8 mouse cellular contexts compared by ENCODE assay signal in the genomic region with DNA sequence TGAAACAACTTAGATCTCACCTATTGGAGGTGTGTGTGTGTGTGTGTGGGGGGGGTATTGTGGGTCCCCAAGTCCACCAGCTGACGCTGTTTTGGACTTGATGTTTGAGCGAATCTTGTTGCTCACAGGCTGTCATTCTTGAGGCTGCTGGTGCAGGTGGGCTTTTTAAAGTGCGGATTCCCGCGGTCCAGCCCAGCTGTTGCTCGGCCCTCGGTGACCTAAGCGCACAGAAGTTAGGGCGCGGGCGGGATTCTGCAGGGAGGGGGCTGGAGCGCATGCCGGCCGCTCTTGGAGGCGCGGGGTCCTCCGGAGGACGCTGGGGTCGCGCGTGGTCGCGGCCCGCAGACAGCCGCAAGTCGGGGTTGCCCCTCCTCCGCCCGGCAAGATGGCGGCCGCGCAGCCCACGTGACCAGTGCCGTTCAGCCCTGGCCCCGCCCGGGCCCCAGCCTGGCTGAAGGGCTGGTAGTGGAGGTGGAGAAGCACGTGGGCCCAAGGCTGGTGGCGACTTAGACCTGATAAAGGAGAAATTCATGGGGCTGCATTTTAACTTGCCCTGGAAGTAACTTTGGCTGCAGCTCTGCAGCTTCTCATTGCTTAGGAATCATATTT. TPM values are rescaled to one million over a fixed set of nuclear protein-coding genes. Genes with fewer than 3 reads are reported as not detected.
DNase-seq lines count a peak whose midpoint lies in the region; ATAC-seq and TF ChIP-seq lines count a peak whose summit lies in the region.

No protein-coding gene starts in this region.

- no peaks in the 10 kb centered on the region for H3K27me3 ChIP-seq in hindbrain, embryonic 16.5 days (replicated peaks; ENCODE audit: control insufficient read depth, insufficient read depth, low read length)

- under 1% methylated on average over 37 of the region's 37 CpGs for WGBS in hindbrain, embryonic 16.5 days
- 1% methylated on average over 22 of the region's 37 CpGs for WGBS in macrophage (ENCODE audit: missing documents)

- H3K79me2 ChIP-seq in macrophage (ENCODE audit: inconsistent target): peaks cover 86% of the 10 kb centered on the region

- H3K4me2 ChIP-seq in hindbrain, embryonic 16.5 days (ENCODE audit: low read length): peak overlapping the region; percentile 92

- peak overlapping the region; percentile 78 for H3K9ac ChIP-seq in hindbrain, embryonic 16.5 days (ENCODE audit: low read depth, low read length)

- H3K36me3 ChIP-seq in hindbrain, embryonic 16.5 days (ENCODE audit: control insufficient read depth, insufficient read depth, low read length): no peaks in the 10 kb centered on the region
- no peaks in the 10 kb centered on the region for H3K36me3 ChIP-seq in macrophage (ENCODE audit: inconsistent target)

- intact Hi-C loops in left cerebral cortex, adult 2 months (cut with DNase I): loop anchor here (5.0 kb wide), 5 partner anchors 101 to 251 kb away; partner anchors contain the start of genes Phlpp1 and Tnfrsf11a

- H3K9me3 ChIP-seq in hindbrain, embryonic 16.5 days (ENCODE audit: control insufficient read depth, low read length): no peaks in the 10 kb centered on the region

- no peak for TF ChIP-seq CTCF in left cerebral cortex, adult 2 months (IDR thresholded peaks at IDR 0.05)

- ATAC-seq in hindbrain, embryonic 16.5 days: peak; percentile 65

- H3K4me1 ChIP-seq in hindbrain, embryonic 16.5 days (ENCODE audit: control insufficient read depth, insufficient read depth, low read depth, low read length): peaks cover 26% of the 10 kb centered on the region

- peak; percentile 85 for DNase-seq in T-cell, adult 2 months (ENCODE audit: low spot score)
- DNase-seq in cerebellum, postnatal 36 days: peak; percentile 85 to 90
- DNase-seq in gastrocnemius, adult 18-20 months (ENCODE audit: low spot score): peak; percentile 87
- peak; percentile 86 to 88 for DNase-seq in left cerebral cortex, adult 2 months (ENCODE audit: extremely low spot score in 1 of 2, low spot score in 2 of 2)
- peak; percentile 68 for DNase-seq in retina, postnatal 7 days (ENCODE audit: low read depth, low spot score)
- DNase-seq in urinary bladder, adult 18-20 months (ENCODE audit: low spot score in 2 of 2): peak; percentile 77 to 86

- peak overlapping the region; percentile 76 for H3K4me3 ChIP-seq in hindbrain, embryonic 16.5 days (ENCODE audit: low read length)
- H3K4me3 ChIP-seq in left cerebral cortex, adult 2 months: peak overlapping the region; percentile 76
- peak overlapping the region; percentile 79 for H3K4me3 ChIP-seq in macrophage (ENCODE audit: inconsistent target)

- H3K27ac ChIP-seq in hindbrain, embryonic 16.5 days (ENCODE audit: low read depth, low read length): peak overlapping the region; percentile 69
- H3K27ac ChIP-seq in left cerebral cortex, adult 2 months: peak overlapping the region; percentile 76
- peak overlapping the region; percentile 78 for H3K27ac ChIP-seq in macrophage

RNA-seq across cellular contexts. Expression of gene Zcchc2, which starts 3.5 kb away (rescaled TPM):
- 10 to 100 TPM in 1 of 2 experiments, 1 to 10 TPM in 1; 7.9 to 11.4 TPM for total RNA-seq in gastrocnemius, adult 18-20 months (2021)
- polyA plus RNA-seq in hindbrain, embryonic 16.5 days (2015; fragmentation: Nextera tagmentation; extraction: Ambion mirVana): 2.8 and 2.9 TPM in 2 replicates
- 10 to 100 TPM; 23.2 to 26.4 TPM for total RNA-seq in left cerebral cortex, adult 2 months (2021)
- 100 to 1,000 TPM in 9 of 26 experiments, 10 to 100 TPM in 17; 27.4 to 263 (median 93.3) TPM for total RNA-seq in macrophage (2018; cell fraction: chromatin; rRNA removed)
- total RNA-seq in macrophage (2018; cell fraction: cytosol; rRNA removed): 10 to 100 TPM; 21.1 to 83.6 (median 33.9) TPM
- total RNA-seq in macrophage (2018; cell fraction: nucleus; rRNA removed): 100 to 1,000 TPM in 5 of 26 experiments, 10 to 100 TPM in 21; 25.7 to 238 (median 78.2) TPM
- polyA plus RNA-seq in macrophage (2018): 21.2 to 22.6 TPM (median 22.2 TPM) in 3 replicates

Comparison
In these comparisons a context has a peak if more than half of its experiments do, and no peak if none do; other contexts are left out.
1. Peak in every context shown above with its lines: DNase-seq, ATAC-seq, H3K4me3 ChIP-seq and H3K27ac ChIP-seq.